Mouse (Mus musculus): ENCODE measurements around the gene Eif4a3.
"Not testable (repeated sequence)": the region's sequence is repeated elsewhere in the genome, so short reads cannot be mapped to it uniquely, and the experiment has no call there.

Gene Eif4a3

GRCm38 (mm10) chr11:119245543-119245942 lies 54.3 kb downstream of the Eif4a3 start:
- not testable (repeated sequence) for DNase-seq (ENCODE audit: low read depth, low spot score)

- DNase-seq (ENCODE audit: low read depth, low spot score): no peak
Observed at GRCm38 (mm10) chr11:119239480-119239879, 60.4 kb downstream of the Eif4a3 start.
